ENCODE assay signal across 24 mouse cellular contexts in genomic region chr6:83300447-83301229, GRCm38 (mm10). TPM values are rescaled to one million over a fixed set of nuclear protein-coding genes. Genes with fewer than 3 reads are reported as not detected.
DNase-seq lines count a peak whose midpoint lies in the region; ATAC-seq and TF ChIP-seq lines count a peak whose summit lies in the region.
"Had no signal": no experiment of that assay in that cellular context is flagged by ENCODE, and none has a peak within 500 bp of the region (broad histone marks: within the 10 kb centered on the region; RNA-seq: fewer than 3 reads in every experiment).

No protein-coding gene starts in this region.

- H3K9ac ChIP-seq in midbrain, embryonic 11.5 days (ENCODE audit: low read length) = no peak overlapping the region
- H3K9ac ChIP-seq in midbrain, embryonic 15.5 days = no peak overlapping the region
- no peak overlapping the region for H3K9ac ChIP-seq in intestine, embryonic 14.5 days (ENCODE audit: low read length)
- H3K9ac ChIP-seq in intestine, postnatal 0 days (ENCODE audit: low read depth, low read length) = no peak overlapping the region
- no peak overlapping the region for H3K9ac ChIP-seq in stomach, embryonic 16.5 days (ENCODE audit: low read length)
- no peak overlapping the region for H3K9ac ChIP-seq in heart, embryonic 12.5 days
- H3K9ac ChIP-seq: forebrain, postnatal 0 days; heart, embryonic 13.5 days; hindbrain, embryonic 14.5 days had no signal

- no peak for TF ChIP-seq CTCF in intestine, postnatal 0 days (IDR thresholded peaks at IDR 0.05; ENCODE audit: low read depth)
- TF ChIP-seq CTCF in thymus, adult 2 months (IDR thresholded peaks at IDR 0.05; ENCODE audit: borderline replicate concordance, control insufficient read depth, extremely low read depth, insufficient read depth, low read length, poor library complexity) = no peak

- no peaks in the 10 kb centered on the region; the same call in 1 of the 2 replicates for H3K36me3 ChIP-seq in midbrain, embryonic 11.5 days (ENCODE audit: control insufficient read depth, insufficient read depth, low read length)
- H3K36me3 ChIP-seq in midbrain, embryonic 15.5 days (replicated peaks) = no peaks in the 10 kb centered on the region
- peaks cover 10% of the 10 kb centered on the region; the same call in 1 of the 2 replicates for H3K36me3 ChIP-seq in intestine, embryonic 14.5 days (ENCODE audit: control insufficient read depth, insufficient read depth, low read length)
- 0 out of 2 replicates have a peak, but pooled peaks cover 6% of the 10 kb centered on the region for H3K36me3 ChIP-seq in intestine, postnatal 0 days (ENCODE audit: control insufficient read depth, insufficient read depth)
- H3K36me3 ChIP-seq in stomach, embryonic 16.5 days (ENCODE audit: control insufficient read depth, insufficient read depth, low read length) = no peaks in the 10 kb centered on the region
- H3K36me3 ChIP-seq in thymus, adult 2 months (ENCODE audit: control insufficient read depth, insufficient read depth, low read length) = no peaks in the 10 kb centered on the region; the same call in 1 of the 2 replicates
- peaks cover 3% of the 10 kb centered on the region; the same call in 1 of the 2 replicates for H3K36me3 ChIP-seq in heart, embryonic 12.5 days

- no peaks in the 10 kb centered on the region for H3K27me3 ChIP-seq in midbrain, embryonic 11.5 days (ENCODE audit: control insufficient read depth, insufficient read depth, low read length)
- no peaks in the 10 kb centered on the region for H3K27me3 ChIP-seq in midbrain, embryonic 15.5 days (replicated peaks)
- H3K27me3 ChIP-seq in intestine, embryonic 14.5 days (replicated peaks; ENCODE audit: control insufficient read depth, insufficient read depth, low read length) = no peaks in the 10 kb centered on the region
- H3K27me3 ChIP-seq in intestine, postnatal 0 days (replicated peaks; ENCODE audit: control insufficient read depth, insufficient read depth, low read length) = no peaks in the 10 kb centered on the region
- no peaks in the 10 kb centered on the region for H3K27me3 ChIP-seq in stomach, embryonic 16.5 days (ENCODE audit: control insufficient read depth, insufficient read depth, low read length)
- H3K27me3 ChIP-seq in thymus, adult 2 months (ENCODE audit: control insufficient read depth, insufficient read depth, low read length) = no peaks in the 10 kb centered on the region
- no peaks in the 10 kb centered on the region for H3K27me3 ChIP-seq in heart, embryonic 12.5 days (replicated peaks)
- H3K27me3 ChIP-seq: heart, embryonic 13.5 days had no signal

- no peak for TF ChIP-seq POLR2A in thymus, adult 2 months (IDR thresholded peaks at IDR 0.05; ENCODE audit: control insufficient read depth, extremely low read depth, insufficient read depth, low read length, poor library complexity)

- ATAC-seq in midbrain, embryonic 11.5 days (ENCODE audit: low FRiP score) = no peak
- no peak for ATAC-seq in midbrain, embryonic 15.5 days (replicated peaks)
- ATAC-seq in intestine, embryonic 14.5 days (replicated peaks; ENCODE audit: low FRiP score, low TSS enrichment, low read depth) = peak; percentile 67; the same call in 1 of the 2 replicates
- ATAC-seq in intestine, postnatal 0 days = peak; percentile 93
- ATAC-seq in stomach, embryonic 16.5 days (ENCODE audit: insufficient read depth, low FRiP score) = peak; percentile 81
- no peak for ATAC-seq in CD4-positive, CD25-positive, alpha-beta regulatory T cell, adult 4 months
- no peak for ATAC-seq in heart, embryonic 12.5 days (ENCODE audit: insufficient number of reproducible peaks, low FRiP score)
- ATAC-seq: activated CD4-positive, CD25-positive, alpha-beta regulatory T cell, adult 4 months; forebrain, embryonic 14.5 days; forebrain, postnatal 0 days; hindbrain, postnatal 0 days had no signal

- 93% methylated on average over 7 of the region's 7 CpGs for WGBS in midbrain, embryonic 11.5 days
- 82% methylated on average over 7 of the region's 7 CpGs for WGBS in midbrain, embryonic 15.5 days
- WGBS in intestine, embryonic 14.5 days = 67% methylated on average over 7 of the region's 7 CpGs
- WGBS in intestine, postnatal 0 days = 41% methylated on average over 7 of the region's 7 CpGs
- WGBS in stomach, embryonic 16.5 days = 73% methylated on average over 7 of the region's 7 CpGs
- WGBS in thymus, adult 2 months = 84% methylated on average over 7 of the region's 7 CpGs
- 59% methylated on average over 7 of the region's 7 CpGs for WGBS in heart, embryonic 12.5 days

- no peaks in the 10 kb centered on the region for H3K9me3 ChIP-seq in midbrain, embryonic 11.5 days (ENCODE audit: control insufficient read depth, low read length)
- H3K9me3 ChIP-seq in midbrain, embryonic 15.5 days = no peaks in the 10 kb centered on the region
- no peaks in the 10 kb centered on the region for H3K9me3 ChIP-seq in intestine, embryonic 14.5 days (ENCODE audit: control insufficient read depth, low read length)
- H3K9me3 ChIP-seq in intestine, postnatal 0 days (ENCODE audit: control insufficient read depth) = no peaks in the 10 kb centered on the region
- no peaks in the 10 kb centered on the region for H3K9me3 ChIP-seq in stomach, embryonic 16.5 days (replicated peaks; ENCODE audit: control insufficient read depth, low read length)
- H3K9me3 ChIP-seq in heart, embryonic 12.5 days (replicated peaks) = no peaks in the 10 kb centered on the region
- H3K9me3 ChIP-seq: heart, embryonic 13.5 days had no signal

- no peak overlapping the region for H3K4me3 ChIP-seq in midbrain, embryonic 11.5 days (ENCODE audit: low read depth, low read length)
- no peak overlapping the region for H3K4me3 ChIP-seq in midbrain, embryonic 15.5 days
- H3K4me3 ChIP-seq in intestine, embryonic 14.5 days (ENCODE audit: low read depth, low read length) = no peak overlapping the region
- H3K4me3 ChIP-seq in intestine, postnatal 0 days (ENCODE audit: low read depth, low read length) = no peak overlapping the region
- no peak overlapping the region for H3K4me3 ChIP-seq in stomach, embryonic 16.5 days (replicated peaks; ENCODE audit: low read length)
- no peak overlapping the region for H3K4me3 ChIP-seq in thymus, adult 2 months (ENCODE audit: control insufficient read depth, insufficient read depth, low read length)
- no peak overlapping the region for H3K4me3 ChIP-seq in heart, embryonic 12.5 days
- H3K4me3 ChIP-seq: gastrocnemius, adult 2 months; heart, embryonic 13.5 days had no signal

- H3K4me2 ChIP-seq in midbrain, embryonic 11.5 days = no peak overlapping the region
- no peak overlapping the region for H3K4me2 ChIP-seq in midbrain, embryonic 15.5 days
- no peak overlapping the region for H3K4me2 ChIP-seq in intestine, embryonic 14.5 days (ENCODE audit: low read length)
- peak overlapping the region; percentile 21; the same call in 1 of the 2 replicates for H3K4me2 ChIP-seq in intestine, postnatal 0 days (replicated peaks; ENCODE audit: low read depth)
- no peak overlapping the region for H3K4me2 ChIP-seq in stomach, embryonic 16.5 days (ENCODE audit: low read depth, low read length)
- no peak overlapping the region for H3K4me2 ChIP-seq in heart, embryonic 12.5 days
- H3K4me2 ChIP-seq: heart, embryonic 13.5 days; hindbrain, embryonic 14.5 days had no signal

- DNase-seq in midbrain, embryonic 11.5 days (ENCODE audit: low spot score, missing footprints) = peak; percentile 57
- no peak for DNase-seq in intestine, embryonic 14.5 days (ENCODE audit: low spot score)
- no peak for DNase-seq in thymus, adult 2 months
- DNase-seq: adrenal gland, adult 8-10 months; adrenal gland, postnatal 25 days; B cell, adult 2 months; cerebellum, adult 18-20 months; cerebellum, adult 9-10 months; forebrain, postnatal 0 days; gastrocnemius, adult 2 months; gastrocnemius, postnatal 14 days; heart, adult 18-20 months; heart, postnatal 14 days; heart, postnatal 4 days had no signal

- H3K4me1 ChIP-seq in midbrain, embryonic 11.5 days (ENCODE audit: control insufficient read depth, insufficient read depth, low read length) = no peaks in the 10 kb centered on the region
- no peaks in the 10 kb centered on the region for H3K4me1 ChIP-seq in midbrain, embryonic 15.5 days
- no peaks in the 10 kb centered on the region for H3K4me1 ChIP-seq in intestine, embryonic 14.5 days (replicated peaks; ENCODE audit: control insufficient read depth, insufficient read depth, low read length)
- H3K4me1 ChIP-seq in intestine, postnatal 0 days (replicated peaks; ENCODE audit: control insufficient read depth, insufficient read depth, low read length) = peaks cover 4% of the 10 kb centered on the region; the same call in 1 of the 2 replicates
- no peaks in the 10 kb centered on the region for H3K4me1 ChIP-seq in stomach, embryonic 16.5 days (ENCODE audit: control insufficient read depth, insufficient read depth, low read length)
- no peaks in the 10 kb centered on the region for H3K4me1 ChIP-seq in thymus, adult 2 months (replicated peaks; ENCODE audit: control insufficient read depth, insufficient read depth, low read length)
- H3K4me1 ChIP-seq in heart, embryonic 12.5 days (replicated peaks) = no peaks in the 10 kb centered on the region
- H3K4me1 ChIP-seq: heart, embryonic 13.5 days had no signal

- no peak overlapping the region for H3K27ac ChIP-seq in midbrain, embryonic 11.5 days (ENCODE audit: low read depth, low read length)
- no peak overlapping the region for H3K27ac ChIP-seq in midbrain, embryonic 15.5 days
- H3K27ac ChIP-seq in intestine, embryonic 14.5 days (ENCODE audit: low read depth) = no peak overlapping the region
- no peak overlapping the region for H3K27ac ChIP-seq in intestine, postnatal 0 days (ENCODE audit: low read depth, low read length)
- peak overlapping the region; percentile 31 for H3K27ac ChIP-seq in stomach, embryonic 16.5 days (ENCODE audit: low read length)
- no peak overlapping the region for H3K27ac ChIP-seq in thymus, adult 2 months (ENCODE audit: control insufficient read depth, insufficient read depth, low read length)
- H3K27ac ChIP-seq in heart, embryonic 12.5 days (ENCODE audit: poor library complexity, severe bottlenecking) = no peak overlapping the region
- H3K27ac ChIP-seq: gastrocnemius, adult 2 months; heart, embryonic 13.5 days; hindbrain, embryonic 14.5 days; hindbrain, postnatal 0 days had no signal

RNA-seq across cellular contexts. Expression of gene Mthfd2, which starts 25.1 kb away (rescaled TPM):
- polyA plus RNA-seq in midbrain, embryonic 11.5 days (2014; fragmentation: Nextera tagmentation; extraction: Ambion mirVana) = 48.0 and 51.6 TPM in 2 replicates
- 28.9 and 31.0 TPM in 2 replicates for polyA plus RNA-seq in midbrain, embryonic 15.5 days (2015; fragmentation: Nextera tagmentation; extraction: Ambion mirVana)
- polyA plus RNA-seq in intestine, embryonic 14.5 days (2014; fragmentation: Nextera tagmentation; extraction: Ambion mirVana) = 36.0 and 37.4 TPM in 2 replicates
- 17.6 and 18.4 TPM in 2 replicates for polyA plus RNA-seq in intestine, postnatal 0 days (2015; fragmentation: Nextera tagmentation; extraction: Ambion mirVana)
- polyA plus RNA-seq in stomach, embryonic 16.5 days (2015; fragmentation: Nextera tagmentation; extraction: Ambion mirVana) = 29.6 and 35.2 TPM in 2 replicates
- polyA plus RNA-seq in thymus, adult 2 months (2012; rRNA removed) = 15.9 and 16.3 TPM in 2 replicates
- polyA plus RNA-seq in CD4-positive, CD25-positive, alpha-beta regulatory T cell, adult 4 months (2017; shearing (Covaris generic)) = 100 to 1,000 TPM; 128 TPM
- 38.9 TPM in 2 replicates for polyA plus RNA-seq in heart, embryonic 12.5 days (2016; fragmentation: Nextera tagmentation; extraction: Ambion mirVana)

RNA-seq across cellular contexts. Expression of gene Mob1a, which starts 25.2 kb away (rescaled TPM):
- polyA plus RNA-seq in midbrain, embryonic 11.5 days (2014; fragmentation: Nextera tagmentation; extraction: Ambion mirVana) = 73.7 and 82.0 TPM in 2 replicates
- 22.8 and 23.4 TPM in 2 replicates for polyA plus RNA-seq in midbrain, embryonic 15.5 days (2015; fragmentation: Nextera tagmentation; extraction: Ambion mirVana)
- polyA plus RNA-seq in intestine, embryonic 14.5 days (2014; fragmentation: Nextera tagmentation; extraction: Ambion mirVana) = 74.8 and 76.4 TPM in 2 replicates
- polyA plus RNA-seq in intestine, postnatal 0 days (2015; fragmentation: Nextera tagmentation; extraction: Ambion mirVana) = 29.7 and 30.8 TPM in 2 replicates
- 67.6 and 67.9 TPM in 2 replicates for polyA plus RNA-seq in stomach, embryonic 16.5 days (2015; fragmentation: Nextera tagmentation; extraction: Ambion mirVana)
- polyA plus RNA-seq in thymus, adult 2 months (2012; rRNA removed) = 45.5 and 49.1 TPM in 2 replicates
- 10 to 100 TPM; 48.6 to 70.3 TPM for polyA plus RNA-seq in CD4-positive, CD25-positive, alpha-beta regulatory T cell, adult 4 months (2017; shearing (Covaris generic))
- 42.6 and 43.3 TPM in 2 replicates for polyA plus RNA-seq in heart, embryonic 12.5 days (2016; fragmentation: Nextera tagmentation; extraction: Ambion mirVana)

RNA-seq across cellular contexts. Expression of gene Bola3, which starts 48.3 kb away (rescaled TPM):
- polyA plus RNA-seq in midbrain, embryonic 11.5 days (2014; fragmentation: Nextera tagmentation; extraction: Ambion mirVana) = 134 and 144 TPM in 2 replicates
- 44.0 and 54.3 TPM in 2 replicates for polyA plus RNA-seq in midbrain, embryonic 15.5 days (2015; fragmentation: Nextera tagmentation; extraction: Ambion mirVana)
- polyA plus RNA-seq in intestine, embryonic 14.5 days (2014; fragmentation: Nextera tagmentation; extraction: Ambion mirVana) = 144 and 155 TPM in 2 replicates
- polyA plus RNA-seq in intestine, postnatal 0 days (2015; fragmentation: Nextera tagmentation; extraction: Ambion mirVana) = 167 and 184 TPM in 2 replicates
- 121 and 145 TPM in 2 replicates for polyA plus RNA-seq in stomach, embryonic 16.5 days (2015; fragmentation: Nextera tagmentation; extraction: Ambion mirVana)
- 10.6 and 13.6 TPM in 2 replicates for polyA plus RNA-seq in thymus, adult 2 months (2012; rRNA removed)
- 10 to 100 TPM; 57.5 to 66.1 TPM for polyA plus RNA-seq in CD4-positive, CD25-positive, alpha-beta regulatory T cell, adult 4 months (2017; shearing (Covaris generic))
- polyA plus RNA-seq in heart, embryonic 12.5 days (2016; fragmentation: Nextera tagmentation; extraction: Ambion mirVana) = 262 and 274 TPM in 2 replicates

Comparison
In these comparisons a context has a peak if more than half of its experiments do, and no peak if none do; other contexts are left out.
1. ATAC-seq: peak in intestine, embryonic 14.5 days (single experiment), intestine, postnatal 0 days (single experiment) and stomach, embryonic 16.5 days (single experiment); none in midbrain, embryonic 11.5 days (single experiment), midbrain, embryonic 15.5 days (single experiment), CD4-positive, CD25-positive, alpha-beta regulatory T cell, adult 4 months (single experiment) and heart, embryonic 12.5 days (single experiment).